Mouse (Mus musculus) heart, embryonic 13.5 days (tissue): Measurements from ENCODE around the gene Tap1. TPM values are rescaled to one million over a fixed set of nuclear protein-coding genes. Genes with fewer than 3 reads are reported as not detected.

ENCODE experiments used
- ATAC-seq: fragments of 200-750 bp; cut with Nextera tagmentation; 2 replicates; pipeline ENCODE4 v1.8.0; 2017; ENCODE audit warnings: moderate TSS enrichment; ENCODE audit not compliant: insufficient number of reproducible peaks, low FRiP score, low TSS enrichment; ENCODE audit errors: extremely low read depth
- H3K27ac ChIP-seq: fragments of 300-500 bp; sonication (generic); replicated peaks from 2 replicates; pipeline ENCODE4 v1.5.1; 2015; ENCODE audit warnings: moderate library complexity, mild to moderate bottlenecking, inconsistent platforms
- H3K27me3 ChIP-seq: fragments of 300-500 bp; sonication (generic); replicated peaks from 2 replicates; pipeline ENCODE4 v1.6.1; 2015; ENCODE audit warnings: mild to moderate bottlenecking, inconsistent platforms
- H3K36me3 ChIP-seq: fragments of 300-500 bp; sonication (generic); 2 replicates; pipeline ENCODE4 v1.6.1; 2015; ENCODE audit warnings: mild to moderate bottlenecking, inconsistent platforms
- H3K4me1 ChIP-seq: fragments of 300-500 bp; sonication (generic); 2 replicates; pipeline ENCODE4 v1.6.1; 2015; ENCODE audit warnings: inconsistent platforms
- H3K4me2 ChIP-seq: fragments of 300-500 bp; sonication (generic); 2 replicates; pipeline ENCODE4 v1.6.1; 2015; ENCODE audit warnings: inconsistent platforms, mild to moderate bottlenecking, moderate library complexity
- H3K4me3 ChIP-seq: fragments of 300-500 bp; sonication (generic); 2 replicates; pipeline ENCODE4 v1.5.1; 2015; ENCODE audit warnings: moderate library complexity, mild to moderate bottlenecking, inconsistent platforms
- H3K9ac ChIP-seq: fragments of 300-500 bp; sonication (generic); 2 replicates; pipeline ENCODE4 v1.6.1; 2015; ENCODE audit warnings: inconsistent platforms, mild to moderate bottlenecking, moderate library complexity
- H3K9me3 ChIP-seq: fragments of 300-500 bp; sonication (generic); 2 replicates; pipeline ENCODE4 v1.6.1; 2016; ENCODE audit warnings: inconsistent platforms
- WGBS: fragments of 180-500 bp; shearing (Covaris S2); methylation state at CpG from one replicate; pipeline ENCODE4 v1.1.7; 2015; ENCODE audit warnings: mixed read lengths; 5-methylcytosine and 5-hydroxymethylcytosine counted together
- polyA plus RNA-seq: library from polyadenylated mRNA; unstranded; fragments of >200 nt; fragmentation: Nextera tagmentation; extraction: Ambion mirVana; gene quantifications from 2 replicates; pipeline ENCODE4 v1.2.1, GENCODE M21; 2015

The Tap1 gene
- polyA plus RNA-seq, 1 experiment from 2014 or later = 1.4 TPM

GRCm38 (mm10) chr17:34155534-34155933 lies 31.8 kb upstream of the Tap1 start:
- ATAC-seq = no peak
- no peaks in the 10 kb centered on the region for H3K4me1 ChIP-seq
- H3K9me3 ChIP-seq = no peaks in the 10 kb centered on the region
- no peak overlapping the region for H3K27ac ChIP-seq
- no peak overlapping the region for H3K4me3 ChIP-seq
- H3K4me2 ChIP-seq = no peak overlapping the region
- peaks cover 42% of the 10 kb centered on the region; the same call in 1 of the 2 replicates for H3K27me3 ChIP-seq
- no peak overlapping the region for H3K9ac ChIP-seq
- WGBS = 44% methylated on average over 5 of the region's 5 CpGs
- no peaks in the 10 kb centered on the region for H3K36me3 ChIP-seq

- Histone ChIP-seq H3K27me3 (peaks cover 32% of the 10 kb centered on the region), H3K4me3 (no peak overlapping the region), H3K27ac (no peak overlapping the region), H3K9ac (no peak overlapping the region), H3K4me1 (no peaks in the 10 kb centered on the region), H3K9me3 (no peaks in the 10 kb centered on the region), H3K4me2 (no peak overlapping the region), H3K36me3 (no peaks in the 10 kb centered on the region)
- WGBS = 30% methylated on average over 9 of the region's 9 CpGs
- no peak for ATAC-seq
Observed at GRCm38 (mm10) chr17:34164202-34164895, 23.0 kb upstream of the Tap1 start.

DNA sequence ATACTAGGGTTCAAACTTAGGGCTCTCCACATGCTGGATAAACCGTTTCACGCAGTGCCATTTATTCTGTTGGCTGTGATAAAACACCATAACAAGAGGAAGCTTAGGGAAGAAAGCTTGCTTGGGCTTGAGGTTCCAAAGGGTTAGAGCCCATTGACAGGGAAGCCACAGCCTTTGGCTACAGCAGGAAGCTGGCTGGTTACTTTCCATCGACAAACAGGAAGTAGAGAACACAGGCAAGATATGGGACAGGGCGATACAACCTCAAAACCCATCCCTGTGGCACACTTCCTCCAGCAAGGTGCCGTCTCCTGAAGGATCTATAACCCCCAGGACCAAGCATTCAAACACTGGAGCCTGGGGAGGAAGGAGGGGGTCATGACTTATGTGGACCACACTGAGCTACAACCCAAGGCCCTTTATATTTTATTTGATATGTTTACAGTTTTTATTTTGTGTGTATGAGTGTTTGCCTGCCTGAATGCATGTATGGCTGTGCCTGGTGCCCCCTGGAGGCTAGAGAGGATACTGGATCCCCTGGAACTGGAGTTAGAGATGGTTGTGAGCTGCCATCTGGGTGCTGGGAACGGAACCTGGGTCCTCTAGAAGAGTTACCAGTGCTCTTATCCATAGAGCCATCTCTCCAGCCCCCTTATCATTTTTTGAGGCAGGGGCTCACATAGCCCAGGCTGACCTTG lies 22.2 kb upstream of the Tap1 start:
- no peak overlapping the region for H3K9ac ChIP-seq
- H3K4me1 ChIP-seq = no peaks in the 10 kb centered on the region
- ATAC-seq = no peak
- peaks cover 27% of the 10 kb centered on the region for H3K27me3 ChIP-seq
- H3K4me3 ChIP-seq = no peak overlapping the region
- H3K4me2 ChIP-seq = no peak overlapping the region
- no peaks in the 10 kb centered on the region for H3K36me3 ChIP-seq
- no peak overlapping the region for H3K27ac ChIP-seq
- WGBS = 67% methylated on average over 6 of the region's 6 CpGs
- H3K9me3 ChIP-seq = no peaks in the 10 kb centered on the region

GRCm38 (mm10) chr17:34169279-34169678 lies 18.1 kb upstream of the Tap1 start:
- no peak overlapping the region for H3K4me2 ChIP-seq
- no peaks in the 10 kb centered on the region for H3K36me3 ChIP-seq
- peaks cover 19% of the 10 kb centered on the region for H3K27me3 ChIP-seq
- H3K9me3 ChIP-seq = no peaks in the 10 kb centered on the region
- H3K4me3 ChIP-seq = no peak overlapping the region
- no peak for ATAC-seq
- 5% methylated on average over 2 of the region's 2 CpGs for WGBS
- H3K27ac ChIP-seq = no peak overlapping the region
- no peak overlapping the region for H3K9ac ChIP-seq
- no peaks in the 10 kb centered on the region for H3K4me1 ChIP-seq

GRCm38 (mm10) chr17:34170487-34170876 lies 16.9 kb upstream of the Tap1 start:
- no peak overlapping the region for H3K27ac ChIP-seq
- no peaks in the 10 kb centered on the region for H3K4me1 ChIP-seq
- 21% methylated on average over 4 of the region's 4 CpGs for WGBS
- no peak overlapping the region for H3K9ac ChIP-seq
- H3K27me3 ChIP-seq = peaks cover 27% of the 10 kb centered on the region
- H3K4me2 ChIP-seq = no peak overlapping the region
- H3K36me3 ChIP-seq = no peaks in the 10 kb centered on the region
- ATAC-seq = no peak
- H3K4me3 ChIP-seq = no peak overlapping the region
- H3K9me3 ChIP-seq = no peaks in the 10 kb centered on the region

DNA sequence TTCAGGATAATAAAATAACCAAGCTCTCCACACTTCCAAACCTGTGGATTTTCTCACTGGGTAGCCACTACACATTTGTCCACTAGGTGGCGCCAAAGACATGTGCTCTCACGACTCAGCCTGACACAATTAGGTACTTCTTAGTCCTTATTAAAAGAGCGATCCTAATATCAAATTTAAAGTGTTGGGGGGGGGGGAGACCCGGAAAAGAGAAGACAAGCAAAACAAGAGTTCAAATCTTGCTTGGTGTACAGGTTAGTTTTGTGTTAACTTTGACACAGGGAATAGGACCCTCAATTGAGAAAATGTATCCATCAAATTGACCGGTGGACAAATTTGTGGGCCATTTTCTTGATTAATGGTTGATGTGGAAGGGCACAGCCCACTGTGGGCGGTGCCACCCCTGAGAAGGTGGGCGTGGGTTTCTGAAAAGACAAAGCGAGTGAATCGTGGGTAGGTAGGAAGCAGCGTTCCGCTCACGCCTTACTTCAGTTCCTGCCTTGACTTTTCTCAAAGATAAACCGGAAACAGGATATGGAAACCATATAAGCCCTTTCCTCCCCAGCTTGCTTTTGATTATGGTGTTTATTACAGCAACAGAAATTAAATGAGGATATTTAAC lies 16.4 kb upstream of the Tap1 start:
- Histone ChIP-seq H3K27ac (no peak overlapping the region), H3K27me3 (peaks cover 26% of the 10 kb centered on the region), H3K4me1 (no peaks in the 10 kb centered on the region), H3K9ac (no peak overlapping the region), H3K9me3 (no peaks in the 10 kb centered on the region), H3K4me3 (no peak overlapping the region), H3K4me2 (peak overlapping the region; percentile 26), H3K36me3 (no peaks in the 10 kb centered on the region)
- no peak for ATAC-seq
- WGBS = 37% methylated on average over 13 of the region's 13 CpGs

GRCm38 (mm10) chr17:34172528-34172927 lies 14.8 kb upstream of the Tap1 start:
- no peak for ATAC-seq
- Histone ChIP-seq H3K4me1 (no peaks in the 10 kb centered on the region), H3K36me3 (no peaks in the 10 kb centered on the region), H3K27ac (no peak overlapping the region), H3K9me3 (peaks cover 9% of the 10 kb centered on the region; the same call in 1 of the 2 replicates), H3K27me3 (peaks cover 24% of the 10 kb centered on the region), H3K9ac (no peak overlapping the region), H3K4me2 (no peak overlapping the region), H3K4me3 (no peak overlapping the region)
- WGBS = 88% methylated on average over 5 of the region's 5 CpGs

GRCm38 (mm10) chr17:34174075-34174474 lies 13.3 kb upstream of the Tap1 start:
- Histone ChIP-seq H3K36me3 (no peaks in the 10 kb centered on the region), H3K27ac (no peak overlapping the region), H3K9me3 (peaks cover 9% of the 10 kb centered on the region; the same call in 1 of the 2 replicates), H3K4me1 (no peaks in the 10 kb centered on the region), H3K9ac (no peak overlapping the region), H3K4me2 (no peak overlapping the region), H3K27me3 (peaks cover 18% of the 10 kb centered on the region), H3K4me3 (no peak overlapping the region)
- no peak for ATAC-seq
- WGBS = 44% methylated on average over 1 of the region's 1 CpGs

GRCm38 (mm10) chr17:34177179-34177578 lies 10.2 kb upstream of the Tap1 start:
- no peak overlapping the region for H3K4me2 ChIP-seq
- no peak overlapping the region for H3K9ac ChIP-seq
- no peak for ATAC-seq
- H3K9me3 ChIP-seq = peaks cover 9% of the 10 kb centered on the region; the same call in 1 of the 2 replicates
- H3K4me1 ChIP-seq = no peaks in the 10 kb centered on the region
- 60% methylated on average over 4 of the region's 4 CpGs for WGBS
- peaks cover 40% of the 10 kb centered on the region for H3K27me3 ChIP-seq
- no peak overlapping the region for H3K27ac ChIP-seq
- H3K36me3 ChIP-seq = no peaks in the 10 kb centered on the region
- H3K4me3 ChIP-seq = no peak overlapping the region

DNA sequence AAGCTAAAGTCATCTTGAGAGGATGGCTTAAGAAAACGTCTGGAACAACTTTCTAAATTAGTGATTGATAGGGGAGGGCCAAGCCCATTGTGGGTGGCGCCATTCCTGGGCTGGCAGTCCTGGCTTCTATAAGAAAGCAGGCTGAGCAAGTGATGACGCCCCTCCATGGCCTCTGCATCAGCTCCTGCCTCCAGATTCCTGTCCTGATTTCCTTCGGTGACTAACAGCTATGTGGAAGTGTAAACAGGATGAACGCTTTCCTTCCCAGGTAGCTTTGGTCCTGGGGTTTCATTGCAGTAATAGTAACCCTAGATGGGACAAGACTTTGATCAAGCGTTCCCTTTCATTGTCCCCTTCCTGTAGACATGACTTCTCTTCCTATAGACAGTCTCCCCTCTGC lies 8.3 kb upstream of the Tap1 start:
- no peaks in the 10 kb centered on the region for H3K36me3 ChIP-seq
- no peak overlapping the region for H3K4me2 ChIP-seq
- peaks cover 56% of the 10 kb centered on the region for H3K27me3 ChIP-seq
- no peak overlapping the region for H3K4me3 ChIP-seq
- H3K9ac ChIP-seq = no peak overlapping the region
- no peak overlapping the region for H3K27ac ChIP-seq
- WGBS = 54% methylated on average over 6 of the region's 6 CpGs
- H3K4me1 ChIP-seq = no peaks in the 10 kb centered on the region
- peaks cover 9% of the 10 kb centered on the region; the same call in 1 of the 2 replicates for H3K9me3 ChIP-seq
- no peak for ATAC-seq

GRCm38 (mm10) chr17:34179913-34180859 lies 7.2 kb upstream of the Tap1 start:
- no peak for ATAC-seq
- H3K4me2 ChIP-seq = no peak overlapping the region
- H3K4me3 ChIP-seq = no peak overlapping the region
- no peak overlapping the region for H3K27ac ChIP-seq
- no peak overlapping the region for H3K9ac ChIP-seq
- H3K4me1 ChIP-seq = no peaks in the 10 kb centered on the region
- H3K27me3 ChIP-seq = peaks cover 58% of the 10 kb centered on the region
- H3K9me3 ChIP-seq = peaks cover 9% of the 10 kb centered on the region; the same call in 1 of the 2 replicates
- 63% methylated on average over 13 of the region's 13 CpGs for WGBS
- H3K36me3 ChIP-seq = no peaks in the 10 kb centered on the region
